Mouse (Mus musculus) 416B (cell line): ENCODE measurements at regions not wholly inside any gene's neighbourhood (a gene's known extent, or its start where the extent isn't known, plus 50 kb on each side); places are given as distances from the start of the nearest gene placed in this dataset.

Experiments
- DNase-seq: peaks from one replicate; pipeline ENCODE4 v3.0.0; 2011; ENCODE audit warnings: low read depth

- no peak for DNase-seq
Measured at GRCm38 (mm10) chr7:138639541-138639940, 206.3 kb upstream of the Ppp2r2d start.

- no peak for DNase-seq
Measured at GRCm38 (mm10) chr7:138626061-138626460, 219.8 kb upstream of the Ppp2r2d start.

- DNase-seq, result no peak
Measured at GRCm38 (mm10) chr7:138620896-138621655, 223.5 kb upstream of the Tcerg1l start.

- DNase-seq, result no peak
Measured at GRCm38 (mm10) chr7:138620080-138620684, 222.7 kb upstream of the Tcerg1l start.

GRCm38 (mm10) chr7:138616468-138616867 is 218.9 kb upstream of the Tcerg1l start:
- DNase-seq, result no peak

- DNase-seq, result no peak
Measured at GRCm38 (mm10) chr7:138609605-138610004, 212.1 kb upstream of the Tcerg1l start.

- DNase-seq, result no peak
Measured at GRCm38 (mm10) chr7:138609124-138609523, 211.6 kb upstream of the Tcerg1l start.

GRCm38 (mm10) chr7:138606363-138606964 is 208.9 kb upstream of the Tcerg1l start:
- DNase-seq, result no peak

- DNase-seq, result no peak
Measured at GRCm38 (mm10) chr7:138605923-138606322, 208.4 kb upstream of the Tcerg1l start.

GRCm38 (mm10) chr7:138601749-138602148 is 204.2 kb upstream of the Tcerg1l start:
- DNase-seq, result no peak

GRCm38 (mm10) chr7:138593344-138593743 is 195.8 kb upstream of the Tcerg1l start:
- no peak for DNase-seq

- DNase-seq, result no peak
Measured at GRCm38 (mm10) chr7:138567352-138567751, 169.8 kb upstream of the Tcerg1l start.

GRCm38 (mm10) chr7:138551629-138552028 is 154.1 kb upstream of the Tcerg1l start:
- DNase-seq, result no peak

- no peak for DNase-seq
Measured at GRCm38 (mm10) chr7:138547881-138548280, 150.4 kb upstream of the Tcerg1l start.

GRCm38 (mm10) chr7:138538048-138538831 is 140.7 kb upstream of the Tcerg1l start:
- DNase-seq, result no peak

- no peak for DNase-seq
Measured at GRCm38 (mm10) chr7:138526143-138526542, 128.6 kb upstream of the Tcerg1l start.

- DNase-seq, result no peak
Measured at GRCm38 (mm10) chr7:138524936-138525335, 127.4 kb upstream of the Tcerg1l start.

GRCm38 (mm10) chr7:138514171-138514570 is 116.6 kb upstream of the Tcerg1l start:
- DNase-seq, result no peak

- DNase-seq, result no peak
Measured at GRCm38 (mm10) chr7:138505205-138505604, 107.7 kb upstream of the Tcerg1l start.

- no peak for DNase-seq
Measured at GRCm38 (mm10) chr7:138503986-138504385, 106.5 kb upstream of the Tcerg1l start.

GRCm38 (mm10) chr7:138503016-138503415 is 105.5 kb upstream of the Tcerg1l start:
- no peak for DNase-seq

- no peak for DNase-seq
Measured at GRCm38 (mm10) chr7:138501347-138502014, 104.0 kb upstream of the Tcerg1l start.
